Mouse (Mus musculus) hematopoietic multipotent progenitor cell, adult 10-12 weeks (in vitro differentiated cells): ENCODE results near the gene Gp2. TPM values are rescaled to one million over a fixed set of nuclear protein-coding genes. Genes with fewer than 3 reads are reported as not detected.

ENCODE experiments used
- polyA plus RNA-seq: library from polyadenylated mRNA; stranded (reverse); fragments of >175 nt; gene quantifications from 2 replicates; pipeline ENCODE4 v1.2.3, GENCODE M21; 2012; ENCODE audit warnings: low replicate concordance

The Gp2 gene
- polyA plus RNA-seq: 0.10 and 0.13 TPM in 2 replicates

GRCm38 (mm10) chr7:119459185-119459584 is at the start of gene Gp2:
Gene Gp2, minus strand, starts transcription at chr7:119459285.

GRCm38 (mm10) chr7:119479256-119479655 is 20.2 kb upstream of the Gp2 start, which contains the start of gene Umod:
Gene Umod, minus strand, starts transcription at chr7:119479282.

Other genes starting within 250 kb of the Gp2 start
- not detected in 2 replicates for gene Umod, start 20.0 kb upstream of the Gp2 start, polyA plus RNA-seq
- not detected in 2 replicates for gene Acsm5, start 60.2 kb upstream of the Gp2 start, polyA plus RNA-seq
- not detected in 2 replicates for gene Pdilt, start 64.2 kb upstream of the Gp2 start, polyA plus RNA-seq
- gene Acsm2, start 95.1 kb upstream of the Gp2 start, polyA plus RNA-seq: not detected in 2 replicates
- not detected in 2 replicates for gene Acsm1, start 147.7 kb upstream of the Gp2 start, polyA plus RNA-seq
- gene Acsm4, start 230.7 kb upstream of the Gp2 start, polyA plus RNA-seq: not detected in 2 replicates